Mouse (Mus musculus): ENCODE measurements around the gene Gipc3. TPM values are rescaled to one million over a fixed set of nuclear protein-coding genes. Genes with fewer than 3 reads are reported as not detected.
A peak's percentile ranks its signal among the peaks of the same experiment; 100 is the strongest.

Gipc3 gene
- polyA plus RNA-seq, 1 experiment from 2014 or later = not detected

- ATAC-seq = no peak
- 13% methylated on average over 53 of the region's 54 CpGs for WGBS
Measured at GRCm38 (mm10) chr10:81363436-81364346, 20.6 kb upstream of the Gipc3 start.

GRCm38 (mm10) chr10:81362336-81362949 is 19.4 kb upstream of the Gipc3 start:
- WGBS = 78% methylated on average over 12 of the region's 12 CpGs
- Histone ChIP-seq H3K4me2 (ENCODE audit: low read length) (no peak overlapping the region), H3K27me3 (replicated peaks; ENCODE audit: control insufficient read depth, insufficient read depth, low read length) (peaks cover 12% of the 10 kb centered on the region), H3K9ac (replicated peaks; ENCODE audit: low read depth, low read length) (no peak overlapping the region), H3K27ac (ENCODE audit: low read length) (no peak overlapping the region), H3K9me3 (ENCODE audit: control insufficient read depth, low read length) (no peaks in the 10 kb centered on the region), H3K4me3 (replicated peaks; ENCODE audit: low read length) (no peak overlapping the region), H3K36me3 (ENCODE audit: control insufficient read depth, insufficient read depth) (peaks cover 7% of the 10 kb centered on the region), H3K4me1 (replicated peaks; ENCODE audit: control insufficient read depth, insufficient read depth, low read length) (peaks cover 28% of the 10 kb centered on the region)
- no peak for ATAC-seq

More at GRCm38 (mm10) chr10:81363436-81364346, 20.6 kb upstream of the Gipc3 start:
- H3K4me1 ChIP-seq (replicated peaks; ENCODE audit: control insufficient read depth, insufficient read depth, low read length) = peaks cover 18% of the 10 kb centered on the region
- H3K9me3 ChIP-seq (ENCODE audit: control insufficient read depth, low read length) = no peaks in the 10 kb centered on the region
- H3K27me3 ChIP-seq (replicated peaks; ENCODE audit: control insufficient read depth, insufficient read depth, low read length) = peaks cover 12% of the 10 kb centered on the region
- peak overlapping the region; percentile 24; the same call in 1 of the 2 replicates for H3K9ac ChIP-seq (replicated peaks; ENCODE audit: low read depth, low read length)
- H3K4me2 ChIP-seq (ENCODE audit: low read length) = peak overlapping the region; percentile 49
- H3K27ac ChIP-seq (ENCODE audit: low read length) = no peak overlapping the region
- peaks cover 15% of the 10 kb centered on the region for H3K36me3 ChIP-seq (ENCODE audit: control insufficient read depth, insufficient read depth)
- H3K4me3 ChIP-seq (replicated peaks; ENCODE audit: low read length) = peak overlapping the region; percentile 24

- H3K4me2 ChIP-seq (ENCODE audit: low read length) = no peak overlapping the region
- WGBS = 74% methylated on average over 8 of the region's 8 CpGs
- H3K36me3 ChIP-seq (ENCODE audit: control insufficient read depth, insufficient read depth) = no peaks in the 10 kb centered on the region
- no peak for ATAC-seq
- no peak overlapping the region for H3K4me3 ChIP-seq (replicated peaks; ENCODE audit: low read length)
- H3K9ac ChIP-seq (replicated peaks; ENCODE audit: low read depth, low read length) = no peak overlapping the region
- peaks cover 32% of the 10 kb centered on the region for H3K4me1 ChIP-seq (replicated peaks; ENCODE audit: control insufficient read depth, insufficient read depth, low read length)
- H3K27ac ChIP-seq (ENCODE audit: low read length) = no peak overlapping the region
- no peaks in the 10 kb centered on the region for H3K9me3 ChIP-seq (ENCODE audit: control insufficient read depth, low read length)
- peaks cover 15% of the 10 kb centered on the region for H3K27me3 ChIP-seq (replicated peaks; ENCODE audit: control insufficient read depth, insufficient read depth, low read length)
Measured at GRCm38 (mm10) chr10:81360721-81361120, 17.7 kb upstream of the Gipc3 start.

GRCm38 (mm10) chr10:81358841-81359240 is 15.8 kb upstream of the Gipc3 start:
- Histone ChIP-seq H3K4me2 (ENCODE audit: low read length) (no peak overlapping the region; the same call in 1 of the 2 replicates), H3K27ac (ENCODE audit: low read length) (no peak overlapping the region), H3K27me3 (replicated peaks; ENCODE audit: control insufficient read depth, insufficient read depth, low read length) (peaks cover 8% of the 10 kb centered on the region), H3K9ac (replicated peaks; ENCODE audit: low read depth, low read length) (no peak overlapping the region), H3K4me1 (replicated peaks; ENCODE audit: control insufficient read depth, insufficient read depth, low read length) (peaks cover 22% of the 10 kb centered on the region), H3K36me3 (ENCODE audit: control insufficient read depth, insufficient read depth) (no peaks in the 10 kb centered on the region), H3K9me3 (ENCODE audit: control insufficient read depth, low read length) (no peaks in the 10 kb centered on the region), H3K4me3 (replicated peaks; ENCODE audit: low read length) (no peak overlapping the region)
- WGBS = 70% methylated on average over 1 of the region's 1 CpGs
- ATAC-seq = no peak

GRCm38 (mm10) chr10:81358209-81358608 is 15.1 kb upstream of the Gipc3 start:
- no peak overlapping the region for H3K27ac ChIP-seq (ENCODE audit: low read length)
- H3K9ac ChIP-seq (replicated peaks; ENCODE audit: low read depth, low read length) = peak overlapping the region; percentile 79
- H3K4me3 ChIP-seq (replicated peaks; ENCODE audit: low read length) = peak overlapping the region; percentile 78
- H3K27me3 ChIP-seq (replicated peaks; ENCODE audit: control insufficient read depth, insufficient read depth, low read length) = peaks cover 3% of the 10 kb centered on the region; the same call in 1 of the 2 replicates
- H3K9me3 ChIP-seq (ENCODE audit: control insufficient read depth, low read length) = no peaks in the 10 kb centered on the region
- peaks cover 17% of the 10 kb centered on the region for H3K4me1 ChIP-seq (replicated peaks; ENCODE audit: control insufficient read depth, insufficient read depth, low read length)
- H3K36me3 ChIP-seq (ENCODE audit: control insufficient read depth, insufficient read depth) = no peaks in the 10 kb centered on the region
- H3K4me2 ChIP-seq (ENCODE audit: low read length) = peak overlapping the region; percentile 94
- WGBS = 43% methylated on average over 4 of the region's 4 CpGs
- ATAC-seq = no peak; the same call in 1 of the 2 replicates

DNA sequence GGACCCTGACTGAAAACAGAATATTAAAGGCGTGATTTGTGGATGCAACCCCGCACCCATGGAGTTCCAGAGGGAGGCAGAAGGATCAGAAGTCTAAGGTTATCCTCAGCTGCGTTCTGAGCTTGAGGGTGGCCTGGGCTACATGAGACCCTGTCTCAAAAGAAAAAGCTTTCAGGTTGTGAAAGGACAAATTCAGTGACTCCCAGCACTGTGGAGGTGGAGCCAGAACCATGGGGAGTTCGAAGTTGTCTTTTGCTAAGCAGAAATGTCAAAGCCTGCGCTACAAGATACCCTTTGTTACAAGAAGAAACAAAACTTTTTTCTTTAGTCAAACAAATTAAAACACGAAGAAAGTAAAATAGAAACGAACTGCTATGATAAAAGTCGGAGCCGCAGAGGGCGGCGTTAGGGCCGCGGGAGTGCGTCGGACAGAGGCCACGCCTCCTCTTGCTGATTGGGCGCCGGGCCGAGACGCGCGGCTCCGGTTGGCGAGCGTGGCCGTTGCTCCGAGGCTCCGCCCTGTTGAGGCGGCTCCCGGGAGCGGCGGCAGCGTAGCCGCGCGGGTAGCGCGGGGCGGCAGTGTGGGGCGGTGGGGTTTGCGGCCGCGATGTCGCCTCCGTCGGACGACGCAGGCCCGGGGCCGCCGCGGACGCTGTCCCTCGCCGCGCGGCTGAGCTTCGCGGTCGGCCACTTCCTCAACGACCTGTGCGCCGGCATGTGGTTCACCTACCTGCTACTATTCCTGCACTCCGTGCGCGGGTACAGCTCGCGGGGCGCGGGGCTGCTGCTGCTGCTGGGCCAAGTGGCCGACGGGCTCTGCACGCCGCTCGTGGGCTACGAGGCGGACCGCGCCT is 14.2 kb upstream of the Gipc3 start, which contains the start of gene Mfsd12:
Gene Mfsd12, plus strand, starts transcription at position 501 of the 854 bp plus-strand sequence.
- Histone ChIP-seq H3K27me3 (replicated peaks; ENCODE audit: control insufficient read depth, insufficient read depth, low read length) (0 out of 2 replicates have a peak, but pooled peaks cover 2% of the 10 kb centered on the region), H3K9me3 (ENCODE audit: control insufficient read depth, low read length) (no peaks in the 10 kb centered on the region), H3K9ac (replicated peaks; ENCODE audit: low read depth, low read length) (peak within 1 kb of the TSS; percentile 79), H3K4me1 (replicated peaks; ENCODE audit: control insufficient read depth, insufficient read depth, low read length) (peaks cover 17% of the 10 kb centered on the region), H3K27ac (ENCODE audit: low read length) (no peak within 1 kb of the TSS), H3K36me3 (ENCODE audit: control insufficient read depth, insufficient read depth) (no peaks in the 10 kb centered on the region), H3K4me3 (replicated peaks; ENCODE audit: low read length) (peak within 1 kb of the TSS; percentile 78), H3K4me2 (ENCODE audit: low read length) (peak within 1 kb of the TSS; percentile 94)
- ATAC-seq = peak; percentile 95
- WGBS = 2% methylated on average over 74 of the region's 79 CpGs

DNA sequence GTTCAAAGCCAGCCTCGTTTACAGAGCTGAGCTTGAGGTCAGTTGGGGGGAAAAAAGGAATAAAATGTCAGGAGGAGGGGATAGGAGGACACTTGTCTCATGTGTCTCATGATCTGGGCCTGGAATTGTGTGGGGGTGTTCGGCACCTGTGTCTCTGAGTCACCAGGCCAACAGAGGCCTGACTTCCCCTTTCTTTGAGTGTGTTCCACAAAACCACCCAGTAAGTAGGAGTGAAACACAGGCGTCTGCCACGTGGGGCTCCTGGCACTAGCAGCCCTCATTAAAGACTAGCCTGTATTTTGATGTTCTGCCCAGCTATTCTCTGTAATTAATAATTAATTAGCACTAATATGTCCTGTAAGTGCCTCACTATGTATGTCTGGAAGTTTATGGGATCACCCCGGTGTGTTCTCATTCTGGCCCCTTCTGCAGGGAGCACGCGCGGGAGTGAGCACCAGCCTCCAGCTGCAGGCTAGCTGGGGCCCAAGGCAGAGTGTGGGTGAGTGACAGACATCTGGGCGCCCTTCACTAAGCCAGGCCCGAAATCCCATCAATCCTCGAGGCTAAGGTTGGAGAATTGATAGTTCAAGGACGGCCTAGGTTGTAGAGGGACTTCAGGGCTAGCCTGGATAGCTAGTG is 13.4 kb upstream of the Gipc3 start:
- ATAC-seq = no peak
- Histone ChIP-seq H3K4me2 (ENCODE audit: low read length) (no peak overlapping the region), H3K9me3 (ENCODE audit: control insufficient read depth, low read length) (no peaks in the 10 kb centered on the region), H3K36me3 (ENCODE audit: control insufficient read depth, insufficient read depth) (no peaks in the 10 kb centered on the region), H3K9ac (replicated peaks; ENCODE audit: low read depth, low read length) (no peak overlapping the region), H3K27ac (ENCODE audit: low read length) (no peak overlapping the region), H3K4me3 (replicated peaks; ENCODE audit: low read length) (no peak overlapping the region), H3K27me3 (replicated peaks; ENCODE audit: control insufficient read depth, insufficient read depth, low read length) (0 out of 2 replicates have a peak, but pooled peaks cover 2% of the 10 kb centered on the region), H3K4me1 (replicated peaks; ENCODE audit: control insufficient read depth, insufficient read depth, low read length) (peaks cover 17% of the 10 kb centered on the region)
- WGBS = 51% methylated on average over 12 of the region's 12 CpGs

DNA sequence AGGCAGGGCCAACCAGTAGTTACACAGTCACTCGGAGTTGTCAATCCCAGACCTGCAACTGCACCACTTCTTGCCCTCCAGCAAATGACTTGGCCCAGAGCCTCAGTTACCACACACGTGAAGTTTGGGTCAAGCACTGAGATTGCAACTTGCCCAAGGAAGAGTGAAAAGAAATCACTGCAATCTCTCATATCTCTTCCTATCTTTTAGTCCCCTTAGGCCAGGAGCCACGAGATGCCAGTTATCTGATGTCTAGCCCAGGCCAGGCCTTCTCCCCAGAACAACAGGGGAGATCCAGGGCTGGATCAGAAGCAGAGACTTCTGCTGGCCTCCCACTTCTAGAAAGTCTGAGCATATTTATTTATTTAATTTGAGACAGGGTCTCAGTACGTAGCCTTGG is 12.5 kb upstream of the Gipc3 start:
- Histone ChIP-seq H3K4me2 (ENCODE audit: low read length) (no peak overlapping the region), H3K4me1 (replicated peaks; ENCODE audit: control insufficient read depth, insufficient read depth, low read length) (peaks cover 21% of the 10 kb centered on the region), H3K36me3 (ENCODE audit: control insufficient read depth, insufficient read depth) (no peaks in the 10 kb centered on the region), H3K27ac (ENCODE audit: low read length) (no peak overlapping the region), H3K27me3 (replicated peaks; ENCODE audit: control insufficient read depth, insufficient read depth, low read length) (0 out of 2 replicates have a peak, but pooled peaks cover 2% of the 10 kb centered on the region), H3K4me3 (replicated peaks; ENCODE audit: low read length) (no peak overlapping the region), H3K9me3 (ENCODE audit: control insufficient read depth, low read length) (no peaks in the 10 kb centered on the region), H3K9ac (replicated peaks; ENCODE audit: low read depth, low read length) (no peak overlapping the region)
- WGBS = 79% methylated on average over 4 of the region's 4 CpGs
- no peak for ATAC-seq
